21 mouse cellular contexts compared by ENCODE assay signal in genomic region chr19:32490976-32491375, GRCm38 (mm10). TPM values are rescaled to one million over a fixed set of nuclear protein-coding genes. Genes with fewer than 3 reads are reported as not detected.
A peak's percentile ranks its signal among the peaks of the same experiment; 100 is the strongest.
DNase-seq lines count a peak whose midpoint lies in the region; ATAC-seq and TF ChIP-seq lines count a peak whose summit lies in the region.
"Had no signal": no experiment of that assay in that cellular context is flagged by ENCODE, and none has a peak within 500 bp of the region (broad histone marks: within the 10 kb centered on the region; RNA-seq: fewer than 3 reads in every experiment).

No protein-coding gene starts in this region.

- no peaks in the 10 kb centered on the region for H3K9me3 ChIP-seq in G1E (replicated peaks)
- no peaks in the 10 kb centered on the region for H3K9me3 ChIP-seq in liver, embryonic 13.5 days (replicated peaks)
- H3K9me3 ChIP-seq: heart, embryonic 12.5 days; hindbrain, embryonic 15.5 days; limb, embryonic 13.5 days; megakaryocyte, embryonic 14.5 days had no signal

- H3K27ac ChIP-seq in liver, embryonic 13.5 days, result peak overlapping the region; percentile 36; the same call in 1 of the 2 replicates
- H3K27ac ChIP-seq: hindbrain, embryonic 15.5 days; limb, embryonic 13.5 days had no signal

- H3K4me1 ChIP-seq in G1E (ENCODE audit: insufficient read depth, low read depth, low read length), result peaks cover 44% of the 10 kb centered on the region
- H3K4me1 ChIP-seq in liver, embryonic 13.5 days (replicated peaks), result peaks cover 57% of the 10 kb centered on the region

- no peak for ATAC-seq in G1E (ENCODE audit: extremely low read depth, insufficient number of reproducible peaks, low FRiP score, poor library complexity, severe bottlenecking)
- ATAC-seq in liver, embryonic 13.5 days (ENCODE audit: low read depth), result no peak
- ATAC-seq: forebrain, postnatal 0 days; midbrain, embryonic 16.5 days had no signal

- peak; percentile 49 for DNase-seq in heart, adult 11 months
- no peak for DNase-seq in heart, adult 9 months (ENCODE audit: low spot score in 2 of 2)
- no peak for DNase-seq in G1E (ENCODE audit: low spot score)
- DNase-seq in liver, embryonic 13.5 days, result no peak
- DNase-seq in naive thymus-derived CD4-positive, alpha-beta T cell, adult 2 months (ENCODE audit: low read depth), result peak; percentile 19
- DNase-seq in gastrocnemius, postnatal 36 days, result no peak
- no peak for DNase-seq in left cerebral cortex, adult 8-10 months (ENCODE audit: low spot score in 2 of 2)
- no peak for DNase-seq in right cerebral cortex, postnatal 10 days (ENCODE audit: low spot score in 2 of 2)
- DNase-seq: adrenal gland, postnatal 14 days; cerebellum, adult 18-20 months; forebrain, postnatal 0 days; gastrocnemius, postnatal 25 days; kidney, adult 8-10 months; kidney, postnatal 36 days; layer of hippocampus, adult 9-11 months; right cerebral cortex, postnatal 25 days had no signal

- WGBS in liver, embryonic 13.5 days (ENCODE audit: insufficient replicate concordance), result 74% methylated on average over 2 of the region's 2 CpGs

- H3K27me3 ChIP-seq in G1E (ENCODE audit: insufficient read depth, low read length), result no peaks in the 10 kb centered on the region
- H3K27me3 ChIP-seq in liver, embryonic 13.5 days, result no peaks in the 10 kb centered on the region
- H3K27me3 ChIP-seq: heart, embryonic 12.5 days; hindbrain, embryonic 15.5 days; limb, embryonic 13.5 days; megakaryocyte, embryonic 14.5 days had no signal

- peak overlapping the region; percentile 27; the same call in 1 of the 2 replicates for H3K4me2 ChIP-seq in liver, embryonic 13.5 days
- H3K4me2 ChIP-seq: heart, embryonic 12.5 days; hindbrain, embryonic 15.5 days; limb, embryonic 13.5 days had no signal

- TF ChIP-seq CTCF in G1E (IDR thresholded peaks at IDR 0.05; ENCODE audit: low read depth, low read length), result no peak

- H3K4me3 ChIP-seq in G1E (ENCODE audit: low read depth, low read length), result peak overlapping the region; percentile 51; the same call in 1 of the 2 replicates
- peak overlapping the region; percentile 1; the same call in 1 of the 2 replicates for H3K4me3 ChIP-seq in liver, embryonic 13.5 days (replicated peaks)
- H3K4me3 ChIP-seq: heart, embryonic 12.5 days; hindbrain, embryonic 15.5 days; limb, embryonic 13.5 days; megakaryocyte, embryonic 14.5 days had no signal

- intact Hi-C loops in gastrocnemius, postnatal 36 days (cut with DNase I), result no loop called here

- H3K36me3 ChIP-seq in G1E (replicated peaks), result peaks cover 59% of the 10 kb centered on the region
- peaks cover 56% of the 10 kb centered on the region for H3K36me3 ChIP-seq in liver, embryonic 13.5 days

- peak overlapping the region; percentile 43; the same call in 1 of the 2 replicates for H3K9ac ChIP-seq in liver, embryonic 13.5 days
- H3K9ac ChIP-seq: forebrain, postnatal 0 days; heart, embryonic 12.5 days; hindbrain, embryonic 15.5 days; limb, embryonic 13.5 days had no signal

RNA-seq across cellular contexts. Expression of gene Minpp1, which starts 5.4 kb away (rescaled TPM):
- total RNA-seq in G1E (2014; fragmentation: Nextera tagmentation), result 62.6 and 63.2 TPM in 2 replicates
- total RNA-seq in G1E (2017), result 68.8 and 73.1 TPM in 2 replicates
- 197 and 273 TPM in 2 replicates for polyA plus RNA-seq in G1E (2012)
- polyA plus RNA-seq in liver, embryonic 13.5 days (2015; fragmentation: Nextera tagmentation; extraction: Ambion mirVana), result 99.9 and 110 TPM in 2 replicates
- 10 to 100 TPM; 12.7 to 15.2 TPM for total RNA-seq in gastrocnemius, postnatal 36 days (2021)
- 10 to 100 TPM; 57.1 to 67.5 (median 60.7) TPM for total RNA-seq in left cerebral cortex, adult 8-10 months (2022)

RNA-seq across cellular contexts. Expression of gene Rpl9-ps6, which starts 24.6 kb away (rescaled TPM):
- total RNA-seq in G1E (2014; fragmentation: Nextera tagmentation), result 13.8 and 18.3 TPM in 2 replicates
- total RNA-seq in G1E (2017), result 103 and 117 TPM in 2 replicates
- 1.9 and 2.0 TPM in 2 replicates for polyA plus RNA-seq in G1E (2012)
- polyA plus RNA-seq in liver, embryonic 13.5 days (2015; fragmentation: Nextera tagmentation; extraction: Ambion mirVana), result 99.8 and 126 TPM in 2 replicates
- 10 to 100 TPM; 25.7 to 26.5 TPM for total RNA-seq in gastrocnemius, postnatal 36 days (2021)
- total RNA-seq in left cerebral cortex, adult 8-10 months (2022), result 10 to 100 TPM; 25.0 to 46.3 (median 32.1) TPM

Comparison
In these comparisons a context has a peak if more than half of its experiments do, and no peak if none do; other contexts are left out.
1. DNase-seq: peak in heart, adult 11 months (single experiment) and naive thymus-derived CD4-positive, alpha-beta T cell, adult 2 months (single experiment); none in heart, adult 9 months (0 of 2), G1E (single experiment), liver, embryonic 13.5 days (single experiment), gastrocnemius, postnatal 36 days (0 of 2), left cerebral cortex, adult 8-10 months (0 of 2) and right cerebral cortex, postnatal 10 days (0 of 2).